Comparison of ENCODE assay signal across 8 mouse cellular contexts in genomic region chr7:141131904-141132755, GRCm38 (mm10). TPM values are rescaled to one million over a fixed set of nuclear protein-coding genes. Genes with fewer than 3 reads are reported as not detected.
DNase-seq lines count a peak whose midpoint lies in the region; ATAC-seq and TF ChIP-seq lines count a peak whose summit lies in the region.

No protein-coding gene starts in this region.

- no peaks in the 10 kb centered on the region for H3K9me3 ChIP-seq in hindbrain, postnatal 0 days (ENCODE audit: low read length)

- 0 out of 2 replicates have a peak overlapping the region, but pooled peaks have one; percentile 60 for H3K27ac ChIP-seq in hindbrain, postnatal 0 days

- peak overlapping the region; percentile 89 for H3K4me3 ChIP-seq in hindbrain, postnatal 0 days (ENCODE audit: low read length)

- 62% methylated on average over 12 of the region's 12 CpGs for WGBS in hindbrain, postnatal 0 days

- no peak for ATAC-seq in hindbrain, postnatal 0 days
- ATAC-seq in megakaryocyte-erythroid progenitor cell, adult 5-6 weeks (replicated peaks; ENCODE audit: low FRiP score, low TSS enrichment, poor library complexity, severe bottlenecking), result peak; percentile 90

- peak overlapping the region; percentile 91 for H3K4me2 ChIP-seq in hindbrain, postnatal 0 days (ENCODE audit: low read depth, low read length)

- peak overlapping the region; percentile 85 for H3K9ac ChIP-seq in hindbrain, postnatal 0 days (replicated peaks; ENCODE audit: low read length)

- TF ChIP-seq CTCF in hindbrain, postnatal 0 days (IDR thresholded peaks at IDR 0.05; ENCODE audit: low read depth), result no peak

- peak; percentile 13 for DNase-seq in embryo, embryonic 10 days (ENCODE audit: low spot score)
- DNase-seq in embryo, embryonic 11 days, result no peak
- DNase-seq in c-Kit-positive CD71-positive TER-119-negative erythroid progenitor cells, embryonic 14.5 days (ENCODE audit: low read depth), result peak; percentile 87
- no peak for DNase-seq in hindbrain, postnatal 0 days (ENCODE audit: low spot score)
- no peak for DNase-seq in layer of hippocampus, adult 11-12 months (ENCODE audit: low spot score)
- no peak for DNase-seq in adrenal gland, postnatal 36 days
- no peak for DNase-seq in embryo, embryonic 10.5 days (ENCODE audit: low spot score)

- H3K4me1 ChIP-seq in hindbrain, postnatal 0 days (ENCODE audit: insufficient read depth, low read length), result peaks cover 8% of the 10 kb centered on the region

- no peaks in the 10 kb centered on the region; the same call in 1 of the 2 replicates for H3K36me3 ChIP-seq in hindbrain, postnatal 0 days (ENCODE audit: insufficient read depth, low read length)

- H3K27me3 ChIP-seq in hindbrain, postnatal 0 days (ENCODE audit: insufficient read depth, low read length), result no peaks in the 10 kb centered on the region

RNA-seq across cellular contexts. Expression of gene Ptdss2, which starts 9.9 kb away (rescaled TPM):
- total RNA-seq in hindbrain, postnatal 0 days (2014; rRNA removed), result 13.6 and 25.6 TPM in 2 replicates
- 96.1 and 96.8 TPM in 2 replicates for polyA plus RNA-seq in hindbrain, postnatal 0 days (2015; fragmentation: Nextera tagmentation; extraction: Ambion mirVana)
- 59.0 and 64.0 TPM in 2 replicates for total RNA-seq in megakaryocyte-erythroid progenitor cell, adult 5-6 weeks (2014; fragmentation: Nextera tagmentation)
- 14.0 and 21.1 TPM in 2 replicates for total RNA-seq in megakaryocyte-erythroid progenitor cell, adult 5-6 weeks (2017)
- total RNA-seq in adrenal gland, postnatal 36 days (2021), result 10 to 100 TPM; 41.8 to 42.9 TPM

RNA-seq across cellular contexts. Expression of gene Ano9, which starts 14.5 kb away (rescaled TPM):
- 0.25 and 2.1 TPM in 2 replicates for total RNA-seq in hindbrain, postnatal 0 days (2014; rRNA removed)
- polyA plus RNA-seq in hindbrain, postnatal 0 days (2015; fragmentation: Nextera tagmentation; extraction: Ambion mirVana), result 0.45 and 0.66 TPM in 2 replicates
- not detected in 2 replicates for total RNA-seq in megakaryocyte-erythroid progenitor cell, adult 5-6 weeks (2014; fragmentation: Nextera tagmentation)
- total RNA-seq in megakaryocyte-erythroid progenitor cell, adult 5-6 weeks (2017), result not detected in 2 replicates
- total RNA-seq in adrenal gland, postnatal 36 days (2021), result under 1 TPM; 0.30 TPM

RNA-seq across cellular contexts. Expression of gene Sigirr, which starts 31.8 kb away (rescaled TPM):
- 1.2 and 19.5 TPM in 2 replicates for total RNA-seq in hindbrain, postnatal 0 days (2014; rRNA removed)
- 2.4 and 2.6 TPM in 2 replicates for polyA plus RNA-seq in hindbrain, postnatal 0 days (2015; fragmentation: Nextera tagmentation; extraction: Ambion mirVana)
- 14.0 and 24.8 TPM in 2 replicates for total RNA-seq in megakaryocyte-erythroid progenitor cell, adult 5-6 weeks (2014; fragmentation: Nextera tagmentation)
- total RNA-seq in megakaryocyte-erythroid progenitor cell, adult 5-6 weeks (2017), result 7.1 and 13.0 TPM in 2 replicates
- total RNA-seq in adrenal gland, postnatal 36 days (2021), result 1 to 10 TPM; 2.4 to 4.3 TPM

RNA-seq across cellular contexts. Expression of gene Rnh1, which starts 40.5 kb away (rescaled TPM):
- total RNA-seq in hindbrain, postnatal 0 days (2014; rRNA removed), result 65.2 and 74.3 TPM in 2 replicates
- polyA plus RNA-seq in hindbrain, postnatal 0 days (2015; fragmentation: Nextera tagmentation; extraction: Ambion mirVana), result 55.3 and 55.7 TPM in 2 replicates
- 43.7 and 54.2 TPM in 2 replicates for total RNA-seq in megakaryocyte-erythroid progenitor cell, adult 5-6 weeks (2014; fragmentation: Nextera tagmentation)
- 20.7 and 30.4 TPM in 2 replicates for total RNA-seq in megakaryocyte-erythroid progenitor cell, adult 5-6 weeks (2017)
- total RNA-seq in adrenal gland, postnatal 36 days (2021), result 100 to 1,000 TPM; 265 to 371 TPM

RNA-seq across cellular contexts. Expression of gene Pkp3, which starts 54.1 kb away (rescaled TPM):
- 0.58 TPM in 1 of 2 replicates, not detected in the other for total RNA-seq in hindbrain, postnatal 0 days (2014; rRNA removed)
- 0.29 TPM in 1 of 2 replicates, not detected in the other for polyA plus RNA-seq in hindbrain, postnatal 0 days (2015; fragmentation: Nextera tagmentation; extraction: Ambion mirVana)
- total RNA-seq in megakaryocyte-erythroid progenitor cell, adult 5-6 weeks (2014; fragmentation: Nextera tagmentation), result 0.17 and 11.2 TPM in 2 replicates
- 2.8 TPM in 1 of 2 replicates, not detected in the other for total RNA-seq in megakaryocyte-erythroid progenitor cell, adult 5-6 weeks (2017)
- 1 to 10 TPM; 1.4 to 1.5 TPM for total RNA-seq in adrenal gland, postnatal 36 days (2021)

Comparison
In these comparisons a context has a peak if more than half of its experiments do, and no peak if none do; other contexts are left out.
1. DNase-seq: peak in embryo, embryonic 10 days (single experiment) and c-Kit-positive CD71-positive TER-119-negative erythroid progenitor cells, embryonic 14.5 days (single experiment); none in embryo, embryonic 11 days (single experiment), hindbrain, postnatal 0 days (single experiment), layer of hippocampus, adult 11-12 months (single experiment), adrenal gland, postnatal 36 days (0 of 2) and embryo, embryonic 10.5 days (single experiment).